In the genomic region with DNA sequence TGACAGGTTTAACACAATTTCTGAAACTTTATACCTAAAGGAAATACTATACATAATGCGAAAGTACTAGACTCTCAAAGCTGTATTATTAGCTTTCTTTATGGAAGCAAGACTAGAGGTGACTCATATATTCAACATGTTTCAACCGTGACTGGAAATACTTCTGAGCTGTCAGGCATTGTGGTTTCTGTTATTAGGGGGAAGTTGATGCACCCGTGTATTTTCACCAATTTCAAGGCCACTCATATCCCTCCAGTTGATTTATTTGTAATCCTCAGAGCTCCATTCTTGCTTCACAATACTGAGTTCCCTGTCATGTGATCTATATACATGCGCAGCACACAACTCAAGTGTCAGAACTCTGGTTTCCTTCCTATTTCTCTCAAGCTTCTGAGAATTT, we compare ENCODE assay signal across 23 mouse cellular contexts. TPM values are rescaled to one million over a fixed set of nuclear protein-coding genes. Genes with fewer than 3 reads are reported as not detected.
"Had no signal": no experiment of that assay in that cellular context is flagged by ENCODE, and none has a peak within 500 bp of the region (broad histone marks: within the 10 kb centered on the region; RNA-seq: fewer than 3 reads in every experiment).

No protein-coding gene starts in this region.

- H3K9me3 ChIP-seq: limb, embryonic 10.5 days; limb, embryonic 13.5 days; liver, embryonic 13.5 days; megakaryocyte, embryonic 14.5 days; midbrain, embryonic 10.5 days; midbrain, embryonic 13.5 days; neural tube, embryonic 12.5 days; neural tube, embryonic 15.5 days had no signal

- H3K27me3 ChIP-seq: limb, embryonic 13.5 days; liver, embryonic 13.5 days; megakaryocyte, embryonic 14.5 days; midbrain, embryonic 13.5 days; neural tube, embryonic 12.5 days; neural tube, embryonic 15.5 days had no signal

- H3K9ac ChIP-seq: limb, embryonic 13.5 days; liver, embryonic 13.5 days; lung, embryonic 14.5 days; midbrain, embryonic 13.5 days; neural tube, embryonic 12.5 days; neural tube, embryonic 15.5 days had no signal

- H3K4me3 ChIP-seq: layer of hippocampus, adult 2 months; limb, embryonic 10.5 days; limb, embryonic 13.5 days; liver, embryonic 13.5 days; megakaryocyte, embryonic 14.5 days; midbrain, embryonic 10.5 days; midbrain, embryonic 13.5 days; neural tube, embryonic 12.5 days; neural tube, embryonic 15.5 days had no signal

- H3K4me1 ChIP-seq: limb, embryonic 10.5 days; limb, embryonic 13.5 days; liver, embryonic 13.5 days; midbrain, embryonic 10.5 days; midbrain, embryonic 13.5 days; neural tube, embryonic 12.5 days; neural tube, embryonic 15.5 days had no signal

- H3K36me3 ChIP-seq: limb, embryonic 10.5 days; limb, embryonic 13.5 days; liver, embryonic 13.5 days; midbrain, embryonic 10.5 days; midbrain, embryonic 13.5 days; neural tube, embryonic 12.5 days; neural tube, embryonic 15.5 days had no signal

- DNase-seq: kidney, postnatal 25 days; layer of hippocampus, adult 9-11 months; liver; liver, embryonic 13.5 days; lung, embryonic 14.5 days; lung, postnatal 36 days; right cerebral cortex, adult 18-20 months; right cerebral cortex, postnatal 14 days; right cerebral cortex, postnatal 4 days; thymus, adult 2 months; thymus, postnatal 14 days; thymus, postnatal 4 days had no signal

- H3K27ac ChIP-seq: kidney, postnatal 0 days; layer of hippocampus, adult 2 months; limb, embryonic 10.5 days; limb, embryonic 13.5 days; liver, embryonic 13.5 days; midbrain, embryonic 10.5 days; midbrain, embryonic 13.5 days; neural tube, embryonic 12.5 days; neural tube, embryonic 15.5 days; stomach, postnatal 0 days had no signal

- H3K4me2 ChIP-seq: limb, embryonic 13.5 days; liver, embryonic 13.5 days; lung, embryonic 14.5 days; midbrain, embryonic 13.5 days; neural tube, embryonic 12.5 days; neural tube, embryonic 15.5 days had no signal

RNA-seq across cellular contexts. Expression of a gene that starts 46.4 kb away (rescaled TPM):
- total RNA-seq: monocyte, adult 5-6 weeks had no signal
